Mouse (Mus musculus): Measurements from ENCODE around the gene Aarsd1. TPM values are rescaled to one million over a fixed set of nuclear protein-coding genes. Genes with fewer than 3 reads are reported as not detected.
"Not testable (repeated sequence)": the region's sequence is repeated elsewhere in the genome, so short reads cannot be mapped to it uniquely, and the experiment has no call there.

Gene Aarsd1
- total RNA-seq, 2 experiments from 2014 or later = 38.7 to 40.1 TPM

- intact Hi-C loops (cut with DNase I) = no loop called here
- DNase-seq (ENCODE audit: low spot score in 2 of 2) = no peak
Measured at GRCm38 (mm10) chr11:101448899-101449298, 31.5 kb upstream of the Aarsd1 start.

- intact Hi-C loops (cut with DNase I) = no loop called here
- DNase-seq (ENCODE audit: low spot score in 2 of 2) = no peak
Measured at GRCm38 (mm10) chr11:101448274-101448746, 30.9 kb upstream of the Aarsd1 start, which contains the start of gene Ifi35. Ifi35 (plus strand) TSS chr11:101448407.

GRCm38 (mm10) chr11:101447786-101448185 is 30.4 kb upstream of the Aarsd1 start:
- DNase-seq (ENCODE audit: low spot score in 2 of 2) = no peak
- intact Hi-C loops (cut with DNase I) = no loop called here

DNA sequence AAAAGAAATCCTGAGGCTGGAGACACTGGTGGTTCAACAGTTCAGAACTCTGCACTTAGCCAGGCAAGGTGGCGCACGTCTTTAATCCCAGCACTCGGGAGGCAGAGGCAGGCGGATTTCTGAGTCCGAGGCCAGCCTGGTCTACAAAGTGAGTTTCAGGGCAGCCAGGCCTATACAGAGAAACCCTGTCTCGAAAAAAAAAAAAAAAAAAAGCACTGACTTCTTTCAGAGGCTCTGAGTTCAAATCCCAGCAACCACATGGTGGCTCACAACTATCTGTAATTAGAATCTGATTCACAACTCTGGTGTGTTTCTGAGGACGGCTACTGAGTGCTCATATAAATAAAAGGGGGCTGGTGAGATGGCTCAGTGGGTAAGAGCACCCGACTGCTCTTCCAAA is 29.4 kb upstream of the Aarsd1 start:
- intact Hi-C loops (cut with DNase I); DNase-seq (ENCODE audit: low spot score in 2 of 2): not testable (repeated sequence)

DNA sequence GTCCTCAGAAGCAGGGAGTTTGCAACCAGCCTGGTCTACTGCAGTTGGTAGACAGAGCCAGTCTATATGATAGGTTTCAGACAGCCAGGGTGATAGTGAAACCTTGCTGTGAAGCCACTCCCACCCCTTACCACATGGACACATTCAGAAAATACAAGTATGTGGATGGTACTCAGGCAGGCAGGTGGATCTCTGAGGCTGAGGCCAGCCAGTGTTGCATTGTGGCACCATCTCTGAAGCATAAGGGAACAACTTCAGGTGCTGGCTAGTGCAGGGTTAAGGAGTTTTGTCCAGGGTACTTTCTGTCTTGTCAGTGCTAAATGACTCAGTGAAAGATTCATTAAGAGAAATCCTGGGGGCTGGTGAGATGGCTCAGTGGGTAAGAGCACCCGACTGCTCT is 28.9 kb upstream of the Aarsd1 start:
- intact Hi-C loops (cut with DNase I) = no loop called here
- no peak for DNase-seq (ENCODE audit: low spot score in 2 of 2)

- DNase-seq (ENCODE audit: low spot score in 2 of 2) = no peak
- intact Hi-C loops (cut with DNase I) = loop anchor here (1.0 to 2.0 kb wide), 2 partner anchors 18 to 126 kb away; partner anchors contain the start of genes Gm27029, Psme3, Ptges3l and Rundc1
Measured at GRCm38 (mm10) chr11:101442760-101443159, 25.3 kb upstream of the Aarsd1 start.

DNA sequence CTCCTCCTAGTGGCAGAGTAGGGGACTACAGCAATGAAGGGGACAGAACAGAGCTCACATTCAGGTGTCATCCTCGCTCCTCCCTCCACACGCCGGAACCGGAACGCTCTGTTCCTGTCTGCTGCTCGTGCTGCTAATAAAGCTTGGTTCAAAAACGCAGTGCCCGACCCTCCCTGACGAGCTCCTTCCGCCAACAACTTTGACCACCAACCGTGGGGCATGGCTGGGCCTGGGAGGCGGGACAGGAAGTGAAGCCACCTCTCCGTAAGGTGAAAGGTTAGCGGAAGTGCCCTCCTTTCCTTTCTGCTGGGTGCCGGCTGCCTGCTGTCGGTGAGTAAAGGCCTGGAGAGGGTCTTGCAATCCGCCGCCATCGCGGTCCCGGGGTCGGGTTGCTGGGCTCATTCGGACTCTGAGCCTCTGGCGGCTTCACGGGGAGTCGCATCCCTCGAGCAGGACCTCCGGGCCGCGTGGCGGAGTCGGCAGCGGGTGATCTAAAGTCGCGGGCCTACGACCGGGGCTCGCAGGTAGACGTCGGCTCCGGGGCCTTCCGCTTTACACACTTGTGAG is 24.8 kb upstream of the Aarsd1 start, which contains the start of gene Rpl27:
Rpl27 (plus strand) TSS at position 172 of the 567 bp plus-strand sequence.
- intact Hi-C loops (cut with DNase I) = loop anchor here (1.0 to 2.0 kb wide), 2 partner anchors 17 to 126 kb away; partner anchors contain the start of genes Gm27029, Psme3, Ptges3l and Rundc1
- peak; percentile 94 to 99 for DNase-seq (ENCODE audit: low spot score in 2 of 2)

DNA sequence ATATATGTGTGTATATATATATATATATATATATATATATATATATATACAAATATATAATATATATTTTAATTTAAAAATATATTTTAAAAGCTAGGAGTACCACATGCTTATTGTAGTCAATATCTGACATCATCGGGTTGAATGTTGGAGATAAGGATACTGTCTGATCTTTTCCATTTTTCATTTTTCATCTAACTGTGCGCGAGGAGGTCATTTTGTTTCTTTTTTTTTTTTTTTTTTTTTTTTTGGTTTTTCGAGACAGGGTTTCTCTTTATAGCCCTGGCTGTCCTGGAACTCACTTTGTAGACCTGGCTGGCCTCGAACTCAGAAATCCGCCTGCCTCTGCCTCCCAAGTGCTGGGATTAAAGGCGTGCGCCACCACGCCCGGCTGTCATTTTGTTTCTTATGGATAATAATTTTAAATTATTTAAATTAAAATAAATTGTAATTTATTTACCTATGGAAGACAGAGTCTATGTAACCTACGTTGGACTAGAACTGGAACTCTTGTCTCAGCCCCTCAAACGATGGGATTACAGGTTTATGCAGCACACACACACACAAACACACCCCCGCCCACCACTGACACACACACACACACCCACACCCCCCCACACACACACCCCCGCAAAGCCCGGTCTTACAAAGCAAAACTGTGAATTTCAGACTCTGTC is 24.2 kb upstream of the Aarsd1 start:
- not testable (repeated sequence) for DNase-seq (ENCODE audit: low spot score in 2 of 2)

DNA sequence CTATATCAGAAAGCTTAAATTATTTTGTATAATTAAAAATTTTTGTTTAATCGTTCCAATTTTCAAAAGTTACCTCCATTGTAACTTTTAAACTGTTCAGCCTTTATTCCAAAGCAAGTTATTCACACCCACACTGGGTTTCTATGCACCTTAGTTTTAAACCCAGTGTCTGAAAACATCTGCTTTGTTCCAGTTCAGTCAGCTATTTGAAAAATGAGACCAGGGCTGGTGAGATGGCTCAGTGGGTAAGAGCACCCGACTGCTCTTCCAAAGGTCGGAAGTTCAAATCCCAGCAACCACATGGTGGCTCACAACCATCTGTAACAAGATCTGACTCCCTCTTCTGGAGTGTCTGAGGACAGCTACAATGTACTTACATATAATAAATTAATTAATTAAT is 20.6 kb upstream of the Aarsd1 start:
- intact Hi-C loops (cut with DNase I); DNase-seq (ENCODE audit: low spot score in 2 of 2): not testable (repeated sequence)

More for the DNA sequence above, 24.2 kb upstream of the Aarsd1 start:
- intact Hi-C loops (cut with DNase I) = loop anchor here (1.0 to 2.0 kb wide), 2 partner anchors 17 to 125 kb away; partner anchors contain the start of genes Gm27029, Psme3, Ptges3l and Rundc1

DNA sequence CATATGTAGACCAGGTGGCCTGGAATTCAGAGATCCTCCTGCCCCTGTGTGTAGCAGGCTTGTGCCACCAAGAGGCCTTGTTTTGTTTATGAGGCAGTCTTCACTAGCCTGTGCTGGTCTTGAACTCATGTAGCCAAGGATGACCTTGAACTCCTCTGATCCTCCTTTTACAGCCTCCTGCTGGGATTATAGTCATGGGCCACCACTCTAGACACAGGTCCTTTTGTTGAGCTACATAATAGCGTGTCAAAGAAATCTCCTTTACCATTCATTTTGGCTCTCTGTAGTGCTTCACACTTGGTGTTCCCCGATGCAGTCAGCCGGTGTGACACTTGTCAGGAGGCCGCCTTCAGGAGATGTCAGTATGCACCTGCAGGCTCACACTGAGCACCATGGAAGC is 19.5 kb upstream of the Aarsd1 start:
- DNase-seq (ENCODE audit: low spot score in 2 of 2) = no peak
- intact Hi-C loops (cut with DNase I) = no loop called here

- intact Hi-C loops (cut with DNase I) = no loop called here
- no peak for DNase-seq (ENCODE audit: low spot score in 2 of 2)
Measured at GRCm38 (mm10) chr11:101435831-101436230, 18.4 kb upstream of the Aarsd1 start.

DNA sequence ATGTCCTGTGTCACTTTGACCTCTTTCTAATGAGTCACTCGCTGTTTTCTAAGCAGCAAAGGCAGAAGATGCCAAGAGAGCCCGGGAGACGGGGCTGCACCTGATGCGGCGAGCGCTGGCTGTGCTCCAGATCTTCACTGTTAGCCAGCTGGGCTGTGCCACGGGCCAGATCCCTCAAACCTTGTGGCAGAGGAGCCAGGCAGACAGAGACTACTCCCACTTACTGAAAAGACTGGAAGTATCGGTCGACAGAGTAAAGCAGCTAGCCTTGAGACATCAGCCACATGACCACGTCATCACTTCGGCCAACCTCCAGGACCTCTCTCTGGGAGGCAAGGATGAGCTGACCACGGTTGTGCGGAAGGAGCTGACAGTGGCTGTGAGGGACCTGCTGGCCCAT is 16.0 kb upstream of the Aarsd1 start:
- DNase-seq (ENCODE audit: low spot score in 2 of 2) = no peak
- intact Hi-C loops (cut with DNase I) = no loop called here

DNA sequence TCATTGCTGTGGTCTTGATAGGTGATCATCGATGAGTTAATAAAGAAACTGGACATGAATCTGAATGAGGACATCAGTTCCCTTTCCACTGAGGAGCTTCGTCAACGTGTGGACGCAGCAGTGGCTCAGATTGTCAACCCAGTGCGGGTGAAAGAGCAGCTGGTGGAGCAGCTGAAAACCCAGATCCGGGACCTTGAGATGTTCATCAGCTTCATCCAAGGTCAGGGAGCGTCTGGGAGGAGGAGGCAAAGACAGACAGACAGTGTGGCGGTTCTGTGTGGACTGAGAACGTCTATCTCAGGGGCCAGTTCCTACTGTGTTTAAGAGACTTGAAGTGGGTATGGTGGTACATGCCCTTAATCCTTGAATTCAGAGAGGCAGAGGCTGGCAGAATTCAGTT is 13.9 kb upstream of the Aarsd1 start:
- no peak for DNase-seq (ENCODE audit: low spot score in 2 of 2)
- intact Hi-C loops (cut with DNase I) = no loop called here

DNA sequence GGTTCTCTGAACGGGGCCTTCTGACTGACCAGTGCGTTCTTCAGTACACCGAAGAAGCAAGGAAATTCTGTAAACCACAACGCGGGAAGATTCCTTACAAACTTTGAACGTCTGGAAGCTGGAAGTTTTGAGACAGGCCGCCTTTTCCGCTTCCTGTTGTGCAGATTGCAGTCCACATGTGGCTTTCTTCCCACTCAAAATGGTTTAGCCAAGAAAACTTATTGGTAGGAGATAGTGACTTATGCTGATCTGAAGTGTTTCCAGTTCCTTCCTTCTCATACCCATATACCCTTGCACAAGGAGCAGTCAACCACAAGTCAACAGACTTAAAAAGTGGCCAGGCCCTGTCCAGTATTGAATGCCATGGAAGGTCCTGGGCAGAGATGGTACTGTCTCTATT is 8.8 kb upstream of the Aarsd1 start:
- intact Hi-C loops (cut with DNase I) = no loop called here
- DNase-seq (ENCODE audit: low spot score in 2 of 2) = no peak

DNA sequence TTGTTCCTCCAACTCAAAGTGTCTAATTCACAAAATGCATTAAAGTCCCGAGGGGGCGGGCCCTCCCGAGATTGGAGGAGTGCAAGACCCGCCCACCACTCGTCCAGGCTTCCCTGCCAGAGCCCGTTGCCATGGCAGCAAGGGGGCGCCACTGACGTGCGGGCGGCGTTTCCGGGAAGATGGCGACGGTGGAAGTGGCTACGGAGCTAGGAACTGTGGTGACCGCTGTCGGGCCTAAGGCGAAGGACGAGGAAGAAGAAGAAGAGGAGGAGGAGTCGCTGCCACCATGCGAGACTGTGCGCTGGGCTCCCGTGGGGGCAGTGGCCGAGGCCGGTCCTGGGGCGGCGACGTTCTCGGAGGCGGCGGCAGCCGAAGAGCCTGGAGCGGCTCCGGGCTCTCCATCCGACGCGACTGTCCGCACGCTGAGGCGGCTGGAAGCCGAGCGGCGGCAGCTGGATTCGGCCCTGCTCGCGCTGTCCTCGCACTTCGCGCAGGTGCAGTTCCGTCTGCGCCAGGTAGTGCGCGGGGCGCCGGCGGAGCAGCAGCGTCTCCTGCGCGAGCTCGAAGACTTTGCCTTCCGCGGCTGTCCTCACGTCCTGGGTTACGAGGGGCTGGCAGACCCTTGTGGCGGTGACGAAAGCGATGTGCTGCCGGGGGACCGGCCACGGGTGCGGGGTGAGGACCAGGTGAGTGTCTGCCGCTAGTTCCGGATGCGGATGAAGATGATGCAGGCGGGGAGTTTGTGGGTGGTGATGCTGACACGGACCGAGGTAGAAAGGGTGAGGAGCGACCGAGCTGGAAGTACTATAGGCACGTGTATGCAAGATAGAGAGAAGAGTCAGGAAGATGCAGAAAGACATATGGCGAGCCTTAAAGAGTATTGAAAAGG is 7.8 kb upstream of the Aarsd1 start, which contains the start of the genes Rundc1 and Ptges3l:
Rundc1 (plus strand) TSS at position 161 of the 889 bp plus-strand sequence.
Ptges3l (minus strand) TSS at position 409 of the 889 bp plus-strand sequence.
- DNase-seq (ENCODE audit: low spot score in 2 of 2) = peak; percentile 99
- intact Hi-C loops (cut with DNase I) = loop anchor here (2.0 kb wide), 1 partner anchor 18 kb away; the partner anchor contains the start of gene Rpl27

- DNase-seq (ENCODE audit: low spot score in 2 of 2) = peak; percentile 54 to 58
Measured at GRCm38 (mm10) chr11:101424105-101424851, 6.9 kb upstream of the Aarsd1 start, which contains the start of gene Gm27029. Gm27029 (minus strand) TSS chr11:101424796.

GRCm38 (mm10) chr11:101420148-101420547 is 2.7 kb upstream of the Aarsd1 start:
- DNase-seq (ENCODE audit: low spot score in 2 of 2) = no peak
- intact Hi-C loops (cut with DNase I) = no loop called here

More at GRCm38 (mm10) chr11:101424105-101424851, 6.9 kb upstream of the Aarsd1 start, which contains the start of gene Gm27029:
- intact Hi-C loops (cut with DNase I) = loop anchor here (2.0 kb wide), 1 partner anchor 19 kb away; the partner anchor contains the start of gene Rpl27

- no peak for DNase-seq (ENCODE audit: low spot score in 2 of 2)
- intact Hi-C loops (cut with DNase I) = loop anchor here (10.0 kb wide), 1 partner anchor 325 kb away; the partner anchor contains the start of gene Psmc3ip
Measured at GRCm38 (mm10) chr11:101419610-101420009, 2.2 kb upstream of the Aarsd1 start.

Measured in left cerebral cortex, postnatal 25 days (tissue).